Mouse (Mus musculus) C2C12 (cell line): Measurements from ENCODE around the gene Arhgap27. TPM values are rescaled to one million over a fixed set of nuclear protein-coding genes. Genes with fewer than 3 reads are reported as not detected.

Experiments used
- H3K27me3 ChIP-seq: one replicate; pipeline ENCODE4 v1.6.1; 2011; ENCODE audit not compliant: control insufficient read depth, insufficient read depth, insufficient read length
- H3K36me3 ChIP-seq: one replicate; pipeline ENCODE4 v1.6.1; 2011; ENCODE audit not compliant: control insufficient read depth, insufficient read depth
- H3K4me3 ChIP-seq: one replicate; pipeline ENCODE4 v1.5.1; 2011; ENCODE audit warnings: mild to moderate bottlenecking, control low read depth; ENCODE audit not compliant: poor library complexity, insufficient read depth, severe bottlenecking
- H3K79me2 ChIP-seq: one replicate; pipeline ENCODE4 v1.6.1; 2011; ENCODE audit not compliant: control insufficient read depth, insufficient read depth
- H3K79me3 ChIP-seq: one replicate; pipeline ENCODE4 v1.6.1; 2011; ENCODE audit warnings: low read depth, control low read depth
- H3ac ChIP-seq: one replicate; pipeline ENCODE3; 2011; ENCODE audit warnings: low read depth; ENCODE audit not compliant: control insufficient read depth, insufficient read length
- CEBPB ChIP-seq: IDR thresholded peaks from one replicate; pipeline ENCODE4 v1.6.1; 2011; ENCODE audit warnings: low read depth, mild to moderate bottlenecking, control low read depth, moderate library complexity
- CTCF ChIP-seq: IDR thresholded peaks from one replicate; pipeline ENCODE4 v1.5.1; 2011; ENCODE audit not compliant: control insufficient read depth, insufficient read depth, insufficient read length
- FOSL1 ChIP-seq: IDR thresholded peaks from one replicate; pipeline ENCODE4 v1.8.0; 2011; ENCODE audit warnings: mild to moderate bottlenecking, low read length; ENCODE audit not compliant: poor library complexity, insufficient read depth, severe bottlenecking
- MAX ChIP-seq: IDR thresholded peaks from one replicate; pipeline ENCODE4 v1.6.1; 2011; ENCODE audit warnings: mild to moderate bottlenecking, control low read depth
- MYOD1 ChIP-seq: IDR thresholded peaks from one replicate; pipeline ENCODE4 v1.6.1; 2011; ENCODE audit warnings: low read depth; ENCODE audit not compliant: control insufficient read depth, insufficient read length
- MYOG ChIP-seq: IDR thresholded peaks from one replicate; pipeline ENCODE4 v1.6.1; 2011; ENCODE audit not compliant: control insufficient read depth, insufficient read length; ENCODE audit errors: extremely low read depth
- USF1 ChIP-seq: IDR thresholded peaks from one replicate; pipeline ENCODE4 v1.6.1; 2011; ENCODE audit warnings: low read depth, mild to moderate bottlenecking, control low read depth, moderate library complexity
- polyA plus RNA-seq: library from polyadenylated mRNA; unstranded; fragments of >200 nt; fragmentation: generic; extraction: Trizol; gene quantifications from one replicate; pipeline ENCODE4 v1.2.1, GENCODE M21; 2012; ENCODE audit warnings: missing spikeins

Gene Arhgap27
- polyA plus RNA-seq, 1 experiment: 0.19 TPM

- H3ac ChIP-seq: no peak overlapping the region
- TF ChIP-seq MYOD1 (peak; percentile 8), MAX (no peak)
- no peaks in the 10 kb centered on the region for H3K79me3 ChIP-seq
- no peak overlapping the region for H3K4me3 ChIP-seq
- H3K27me3 ChIP-seq: no peaks in the 10 kb centered on the region
- no peaks in the 10 kb centered on the region for H3K36me3 ChIP-seq
- no peaks in the 10 kb centered on the region for H3K79me2 ChIP-seq
Observed at GRCm38 (mm10) chr11:103288291-103288963, 75.1 kb downstream of the Arhgap27 start.

- Histone ChIP-seq H3K4me3 (no peak overlapping the region), H3K79me2 (no peaks in the 10 kb centered on the region), H3K27me3 (no peaks in the 10 kb centered on the region), H3K79me3 (no peaks in the 10 kb centered on the region), H3ac (no peak overlapping the region), H3K36me3 (no peaks in the 10 kb centered on the region)
- TF ChIP-seq MAX: no peak
- no peak for TF ChIP-seq FOSL1
- no peak for TF ChIP-seq CTCF
- no peak for TF ChIP-seq USF1
- no peak for TF ChIP-seq MYOG
- TF ChIP-seq MYOD1: no peak
- no peak for TF ChIP-seq CEBPB
Observed at GRCm38 (mm10) chr11:103286910-103287309, 76.6 kb downstream of the Arhgap27 start.

- Histone ChIP-seq H3ac (no peak overlapping the region), H3K4me3 (no peak overlapping the region), H3K27me3 (no peaks in the 10 kb centered on the region), H3K79me2 (no peaks in the 10 kb centered on the region), H3K79me3 (no peaks in the 10 kb centered on the region), H3K36me3 (no peaks in the 10 kb centered on the region)
- no peak for TF ChIP-seq MAX
- no peak for TF ChIP-seq MYOG
- TF ChIP-seq FOSL1: no peak
- TF ChIP-seq MYOD1: no peak
- no peak for TF ChIP-seq USF1
- TF ChIP-seq CEBPB: no peak
- TF ChIP-seq CTCF: no peak
Observed at GRCm38 (mm10) chr11:103285951-103286350, 77.5 kb downstream of the Arhgap27 start.

GRCm38 (mm10) chr11:103285276-103285675 lies 78.2 kb downstream of the Arhgap27 start:
- Histone ChIP-seq H3K79me3 (no peaks in the 10 kb centered on the region), H3K79me2 (no peaks in the 10 kb centered on the region), H3K36me3 (no peaks in the 10 kb centered on the region), H3K4me3 (no peak overlapping the region), H3ac (no peak overlapping the region), H3K27me3 (no peaks in the 10 kb centered on the region)
- TF ChIP-seq CTCF: no peak
- no peak for TF ChIP-seq FOSL1
- TF ChIP-seq MAX: no peak
- no peak for TF ChIP-seq MYOG
- no peak for TF ChIP-seq CEBPB
- no peak for TF ChIP-seq MYOD1
- TF ChIP-seq USF1: no peak

- TF ChIP-seq MAX (no peak), USF1 (no peak), MYOG (no peak), MYOD1 (no peak), CEBPB (no peak), CTCF (no peak), FOSL1 (no peak)
- H3K79me2 ChIP-seq: no peaks in the 10 kb centered on the region
- H3K4me3 ChIP-seq: no peak overlapping the region
- no peaks in the 10 kb centered on the region for H3K79me3 ChIP-seq
- no peaks in the 10 kb centered on the region for H3K36me3 ChIP-seq
- no peaks in the 10 kb centered on the region for H3K27me3 ChIP-seq
- no peak overlapping the region for H3ac ChIP-seq
Observed at GRCm38 (mm10) chr11:103281784-103282183, 81.7 kb downstream of the Arhgap27 start.

Other genes starting within 250 kb of the Arhgap27 start
- gene Hexim1, start 247.5 kb downstream of the Arhgap27 start, polyA plus RNA-seq: 24.3 TPM
- 3.4 TPM for gene Hexim2, start 231.3 kb downstream of the Arhgap27 start, polyA plus RNA-seq
- gene Fmnl1, start 192.6 kb downstream of the Arhgap27 start, polyA plus RNA-seq: 3.7 TPM
- gene 1700023F06Rik, start 155.1 kb downstream of the Arhgap27 start, polyA plus RNA-seq: 0.02 TPM
- gene Spata32, start 145.3 kb downstream of the Arhgap27 start, polyA plus RNA-seq: not detected
- 9.7 TPM for gene Map3k14, start 96.2 kb downstream of the Arhgap27 start, polyA plus RNA-seq
- gene Plekhm1, start 49.0 kb upstream of the Arhgap27 start, polyA plus RNA-seq: 7.1 TPM
- not detected for gene Lrrc37a, start 140.9 kb upstream of the Arhgap27 start, polyA plus RNA-seq